Mouse (Mus musculus) 416B (cell line): Measurements from ENCODE around the gene Higd1b.
A peak's percentile ranks its signal among the peaks of the same experiment; 100 is the strongest.

Source experiments
- DNase-seq: peaks from one replicate; pipeline ENCODE4 v3.0.0; 2011; ENCODE audit warnings: low read depth

Gene Higd1b

DNA sequence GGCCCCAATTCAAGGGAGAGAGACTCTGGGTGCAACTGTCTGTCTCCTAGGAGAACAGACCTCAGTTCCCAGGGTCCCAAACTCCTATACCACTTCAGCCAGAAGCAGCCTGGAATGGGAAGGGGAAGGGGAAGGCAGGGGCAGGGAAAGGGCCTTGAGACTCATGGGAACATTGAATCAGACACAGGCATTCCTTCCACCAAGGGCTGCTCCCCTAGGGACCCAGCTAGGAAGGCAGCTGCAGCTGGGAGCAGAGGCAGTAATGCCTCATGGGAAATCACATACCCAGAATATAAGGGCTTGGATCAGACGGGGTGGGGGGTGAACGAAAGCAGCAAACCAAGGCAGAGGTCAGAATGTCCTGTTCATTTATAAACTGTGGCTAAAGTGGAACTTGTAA, 2.5 kb downstream of the Higd1b start:
- no peak for DNase-seq

DNA sequence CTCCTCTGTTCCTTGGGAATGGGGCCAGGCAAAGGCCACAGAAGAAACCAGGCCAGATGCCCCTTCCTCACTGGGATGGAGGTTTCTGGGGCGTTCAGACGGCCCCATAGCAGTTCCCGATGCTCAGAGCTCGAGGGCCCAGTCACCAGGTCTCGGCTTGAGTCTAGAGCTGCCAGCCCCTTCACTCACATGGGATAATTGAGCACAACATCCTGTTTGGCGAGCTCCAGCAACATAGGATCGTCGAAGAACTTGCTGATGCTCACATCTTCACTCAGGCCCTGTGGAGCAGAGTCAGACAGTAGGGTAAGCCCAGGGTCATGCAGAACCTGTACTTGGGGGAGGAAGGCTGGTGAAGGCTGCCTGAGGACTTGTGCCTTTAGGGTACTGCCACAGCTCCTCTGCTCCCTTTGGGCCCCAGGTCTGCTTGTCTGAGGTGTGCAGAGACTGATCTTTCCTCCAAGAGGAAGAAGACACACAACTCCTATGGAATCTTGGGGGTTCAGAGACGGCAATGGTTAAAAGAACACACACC, 3.0 kb downstream of the Higd1b start:
- no peak for DNase-seq

DNA sequence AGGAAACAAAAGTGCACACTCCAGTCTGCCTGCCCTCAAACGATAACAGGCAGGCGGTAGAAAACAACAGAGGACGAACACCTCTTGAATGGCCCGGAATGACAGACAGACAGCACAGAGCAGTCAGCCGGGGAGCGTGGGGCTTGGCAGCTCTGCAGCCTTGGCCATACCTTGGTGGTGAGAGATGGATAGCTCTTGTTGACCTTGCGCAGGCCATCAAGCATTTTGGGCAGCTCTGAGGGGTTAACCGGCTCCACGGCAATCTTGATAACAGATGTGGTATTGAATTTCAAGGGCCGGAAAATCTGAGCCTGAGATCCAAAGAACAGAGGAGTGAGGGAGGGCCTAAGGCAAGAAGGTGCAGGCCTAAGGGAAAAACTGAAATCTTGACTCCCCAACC, 10.3 kb downstream of the Higd1b start:
- DNase-seq, result no peak

DNA sequence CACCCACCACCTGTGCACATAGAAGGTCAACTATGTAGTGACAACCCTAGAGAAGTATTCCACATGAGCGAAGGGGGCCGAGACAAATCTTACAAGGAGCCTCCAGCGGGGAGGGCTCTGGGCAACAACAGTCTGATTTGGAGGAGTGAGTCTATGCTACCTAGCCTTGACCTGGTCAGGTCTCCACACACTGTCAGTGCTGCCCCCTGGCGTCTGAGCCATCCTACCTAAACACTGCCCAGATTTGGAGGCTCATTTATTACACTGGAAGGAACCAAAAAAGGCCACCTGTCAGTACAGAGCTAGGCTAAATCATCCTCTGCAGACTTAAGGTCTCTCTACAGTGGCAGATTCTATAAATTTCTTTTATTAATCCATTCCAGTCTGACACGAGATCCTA, 16.2 kb downstream of the Higd1b start:
- DNase-seq, result peak; percentile 37

DNA sequence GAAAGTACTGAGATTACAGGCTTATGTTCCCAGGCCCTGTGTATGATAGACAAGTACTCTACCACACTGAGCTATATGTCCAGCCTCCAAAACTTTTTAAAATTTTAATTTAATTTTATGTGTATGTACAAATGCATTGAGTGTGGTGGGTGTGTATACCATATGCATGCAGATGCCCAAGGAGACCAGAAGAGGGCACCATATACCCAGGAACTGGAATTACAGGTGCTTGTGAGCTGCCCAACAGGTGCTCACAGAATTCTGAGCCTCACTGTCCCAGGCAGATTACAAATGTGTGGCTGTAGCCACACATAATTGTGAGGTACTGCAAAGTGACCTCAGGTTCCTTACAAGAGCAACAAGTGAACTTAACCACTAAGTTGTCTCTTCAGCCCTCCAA, 18.1 kb downstream of the Higd1b start:
- peak; percentile 16 for DNase-seq

DNA sequence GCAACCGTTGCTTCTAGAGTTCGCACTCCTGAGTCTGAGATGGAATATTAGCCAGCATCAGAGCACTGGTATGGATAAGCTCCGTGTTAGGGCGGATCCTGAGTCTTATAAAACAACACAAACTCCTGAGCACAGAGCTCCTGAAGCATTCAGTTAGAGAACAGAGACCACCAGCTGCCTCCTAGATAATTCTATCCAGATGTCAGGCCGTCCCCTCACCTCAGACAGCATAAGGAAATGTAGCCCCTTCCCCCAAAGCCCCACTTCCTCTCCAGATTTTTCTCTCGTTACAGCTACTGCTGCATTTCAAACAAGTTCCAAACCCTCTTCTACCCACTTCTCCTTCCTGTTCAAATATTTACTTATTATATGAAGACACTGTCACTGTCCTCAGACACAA, 20.3 kb downstream of the Higd1b start:
- no peak for DNase-seq

DNA sequence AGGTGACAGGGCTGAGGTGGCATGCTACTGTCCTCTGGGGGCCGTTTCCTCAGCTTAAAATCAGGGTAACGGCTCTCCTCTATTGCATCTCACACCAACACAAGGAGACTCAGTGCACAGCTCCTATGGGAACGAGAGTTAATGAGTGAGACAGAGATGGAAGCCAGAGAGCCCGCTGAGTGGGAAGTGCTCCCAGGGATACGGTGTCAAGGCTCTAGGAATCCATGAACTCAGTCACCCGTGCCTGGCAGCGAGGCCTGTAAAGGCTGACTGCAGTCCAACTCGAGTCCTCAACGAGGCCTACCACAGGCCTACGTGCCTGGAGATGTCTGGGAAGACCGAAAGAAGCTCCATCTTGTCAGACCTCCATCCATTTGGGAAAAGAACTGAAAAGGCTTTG, 23.3 kb downstream of the Higd1b start:
- no peak for DNase-seq

DNA sequence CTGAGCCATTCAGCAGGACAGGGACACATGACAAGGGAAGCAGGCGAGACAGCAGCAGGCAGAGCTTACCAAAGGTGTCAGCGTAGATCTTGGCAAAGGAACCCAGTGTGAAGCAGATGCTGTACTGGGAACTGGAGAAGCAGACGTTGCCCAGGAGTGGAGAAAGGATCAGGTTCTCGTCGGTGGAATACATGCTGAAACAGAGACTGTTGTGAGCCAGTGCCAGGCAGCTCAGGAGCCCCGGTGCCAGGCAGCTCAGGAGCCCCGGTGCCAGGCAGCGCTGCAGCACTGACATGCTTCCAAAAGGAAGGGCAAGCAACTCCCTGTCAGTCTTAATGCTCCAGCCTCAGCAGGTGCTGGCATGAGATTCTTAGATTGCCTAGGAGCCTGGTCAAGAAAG, 24.3 kb downstream of the Higd1b start:
- DNase-seq, result no peak

DNA sequence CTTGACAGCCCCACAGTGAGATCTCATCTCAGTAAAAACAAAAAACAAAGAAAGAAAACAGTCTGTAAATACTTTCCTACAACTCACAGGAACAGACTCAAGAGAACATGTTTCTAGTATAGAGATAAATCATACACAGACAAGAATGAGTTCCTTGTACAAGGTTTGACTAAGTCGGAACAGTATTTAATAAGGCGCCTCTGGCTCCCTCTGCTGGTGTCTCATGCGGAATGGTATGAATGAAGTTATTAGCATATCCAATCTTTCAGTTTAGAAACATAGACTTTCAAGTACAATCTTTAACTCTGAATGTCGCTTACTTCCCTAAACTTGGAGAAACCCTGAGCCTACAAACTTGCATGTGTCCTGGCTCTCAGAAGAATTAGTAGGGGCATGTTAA, 28.6 kb downstream of the Higd1b start:
- DNase-seq, result peak; percentile 73

DNA sequence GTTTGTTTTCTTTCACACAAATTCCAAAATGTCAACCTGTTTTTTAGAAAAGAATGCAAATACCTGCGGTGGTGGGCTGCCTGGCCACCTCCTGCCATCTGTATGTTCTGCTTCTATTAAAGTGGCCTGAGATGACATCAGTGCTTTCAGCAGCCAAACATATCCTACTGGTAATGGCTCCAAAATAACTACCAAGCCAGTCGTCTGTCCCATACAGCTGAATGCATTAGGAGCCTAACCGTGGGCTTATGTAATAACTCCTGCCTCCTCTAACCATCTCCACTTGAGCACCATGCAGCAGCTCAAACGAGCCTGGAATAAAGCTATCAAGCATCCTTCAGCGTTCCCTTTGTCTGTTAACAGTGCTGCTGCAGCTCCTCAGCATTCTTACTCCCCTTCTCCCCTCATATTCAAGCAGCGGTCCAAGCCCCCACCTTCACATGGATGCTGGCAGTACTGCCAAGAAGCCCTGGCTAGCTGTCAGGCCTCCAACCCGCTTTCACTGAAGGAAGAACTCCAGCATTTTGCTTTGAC, 39.2 kb downstream of the Higd1b start:
- DNase-seq, result no peak

DNA sequence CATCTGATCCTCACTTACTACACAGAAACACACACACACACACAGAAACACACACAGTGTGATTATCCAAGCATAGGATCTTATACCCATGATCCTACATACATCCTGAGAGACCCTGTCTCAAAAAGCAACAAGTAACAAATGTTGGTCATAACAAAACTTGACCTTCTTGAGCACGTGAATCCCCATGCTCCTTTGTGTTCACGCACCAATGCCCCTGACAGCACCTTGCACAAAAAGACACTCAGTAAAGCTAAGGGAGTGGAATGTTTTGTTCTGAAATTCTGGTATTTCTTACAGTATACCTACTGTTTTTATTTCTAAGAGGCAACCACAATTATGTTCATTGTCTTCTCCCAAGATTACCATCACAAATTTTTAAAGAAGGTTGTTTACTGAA, 43.9 kb downstream of the Higd1b start:
- DNase-seq, result no peak

DNA sequence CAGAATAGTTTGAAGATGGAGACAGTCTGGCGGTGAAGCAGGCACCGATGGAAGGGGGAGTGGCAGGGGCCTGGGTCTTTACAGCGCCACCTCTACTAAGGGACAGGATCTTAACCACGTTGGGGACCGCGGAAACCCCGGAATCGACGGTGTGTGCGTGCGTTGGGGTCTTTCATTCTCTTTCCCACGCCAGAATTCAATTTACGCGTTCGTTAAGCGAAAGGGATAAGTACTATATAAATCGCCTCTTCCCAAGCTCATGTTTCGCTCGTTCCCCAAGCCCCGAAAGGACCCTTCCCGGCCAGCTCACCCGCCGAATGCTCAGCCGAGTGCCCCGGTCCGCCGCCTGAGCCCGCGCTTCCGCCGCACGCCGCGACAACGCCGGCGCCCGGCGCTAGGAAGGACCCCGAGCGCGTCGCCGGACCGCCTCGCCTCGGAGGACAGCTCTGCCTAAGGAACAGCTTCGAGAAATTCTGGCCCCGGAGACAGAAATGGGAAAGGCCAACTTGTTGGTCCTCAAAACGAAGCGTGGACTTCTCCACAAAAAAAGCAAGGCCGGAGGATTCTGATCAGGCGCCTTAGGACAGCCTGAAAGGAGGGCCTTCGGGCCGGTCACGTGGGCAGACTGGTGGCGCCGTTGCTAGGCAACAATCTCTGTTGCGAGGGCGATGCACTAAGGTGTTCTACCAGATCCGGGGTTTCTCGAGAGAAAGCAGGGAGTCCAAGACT, 45.1 kb downstream of the Higd1b start, which contains the start of the genes Eftud2 and Ccdc103:
Gene Eftud2 (minus strand): TSS at position 401 of the 729 bp plus-strand sequence.
Gene Ccdc103 (plus strand): TSS at position 620 of the 729 bp plus-strand sequence.
- peak; percentile 88 for DNase-seq

DNA sequence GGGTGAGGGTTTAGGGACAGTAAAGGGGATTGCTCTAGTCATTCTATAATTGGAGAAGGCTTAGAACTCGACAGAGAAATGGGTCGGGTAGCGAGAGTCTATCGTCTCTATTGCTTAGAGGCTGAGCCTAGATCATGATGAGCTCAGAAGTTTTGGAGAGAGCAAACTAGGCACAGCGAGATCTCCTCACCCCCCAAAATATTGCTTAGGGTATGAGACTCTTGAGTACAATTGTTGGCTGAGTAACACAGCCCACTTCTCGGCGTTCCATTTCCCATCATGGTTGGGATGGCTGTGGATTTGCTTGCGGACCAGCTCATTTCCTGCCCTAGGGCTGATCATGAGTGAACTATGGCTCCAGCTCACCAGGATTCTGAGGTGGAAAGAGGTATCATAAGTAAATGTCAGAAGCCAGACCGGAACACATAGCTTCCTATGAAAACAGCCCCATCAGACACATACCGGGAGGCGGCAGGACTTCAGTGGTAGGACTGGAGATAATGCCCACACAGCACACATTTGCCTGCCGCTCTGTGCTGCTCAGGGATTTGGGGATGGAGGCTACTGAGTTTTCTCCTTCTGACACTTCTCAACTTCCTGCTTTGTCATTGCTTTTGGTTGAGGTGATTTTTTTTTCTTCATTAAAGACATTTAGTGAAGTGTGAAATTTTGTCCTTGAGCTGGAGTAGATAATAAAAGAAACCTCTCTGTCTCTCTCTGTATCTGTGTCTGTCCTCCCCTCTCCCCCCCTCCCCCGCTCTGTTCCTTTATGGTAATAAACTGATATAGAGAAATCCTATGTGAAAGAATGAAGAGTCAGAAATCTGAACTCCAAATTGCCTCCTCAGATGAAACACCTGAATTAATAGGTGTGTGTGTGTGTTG, 45.9 kb downstream of the Higd1b start:
- no peak for DNase-seq

DNA sequence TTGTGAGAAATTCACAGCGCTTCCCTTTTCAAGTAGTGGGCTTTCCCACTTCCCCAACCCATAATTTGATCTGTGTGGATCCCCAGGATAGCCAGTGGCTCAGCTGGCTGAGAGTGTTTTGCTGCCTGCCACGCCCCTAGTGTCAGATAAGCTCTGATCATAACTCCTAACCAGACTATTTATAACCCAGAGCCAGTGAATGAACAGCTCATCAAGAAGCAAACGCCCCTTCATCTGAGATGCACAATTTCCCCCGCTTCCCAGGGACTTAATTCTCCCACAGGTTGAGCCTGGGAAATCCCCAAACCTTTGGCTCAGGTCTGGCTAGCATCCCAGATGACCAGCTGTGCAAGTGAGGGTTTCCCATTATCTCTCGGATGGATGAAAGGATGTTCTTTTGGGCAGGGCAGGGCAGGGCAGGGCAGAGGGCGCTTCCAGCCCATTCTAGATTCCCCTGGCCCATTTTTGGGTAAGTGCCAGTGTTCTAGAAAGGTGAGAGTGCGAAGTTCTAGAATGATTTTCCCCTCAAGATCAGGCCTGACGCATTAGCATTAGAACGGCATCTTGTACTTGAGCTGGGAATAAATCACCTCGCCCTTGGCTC, 49.1 kb downstream of the Higd1b start, which contains the start of gene Fam187a:
Gene Fam187a (plus strand): TSS at position 554 of the 604 bp plus-strand sequence.
- DNase-seq, result no peak

DNA sequence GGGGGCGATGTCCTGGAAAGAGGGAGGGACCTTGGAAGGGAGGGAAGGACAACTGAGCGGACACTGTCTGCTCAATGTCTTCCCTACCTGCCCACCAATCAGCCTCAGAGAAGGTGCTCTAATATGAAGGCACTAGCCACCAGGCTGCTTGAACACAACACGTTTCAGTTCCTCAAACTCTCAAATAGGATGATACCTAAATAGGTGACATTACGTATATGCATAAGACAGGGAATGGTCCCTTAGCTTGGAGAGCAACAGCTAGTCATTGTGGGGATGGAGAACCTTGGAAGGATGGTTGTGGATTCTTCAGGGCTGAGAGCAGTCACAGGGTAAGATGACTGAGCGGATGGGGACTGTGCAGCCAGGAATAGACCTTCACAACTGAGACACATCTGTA, 51.8 kb downstream of the Higd1b start:
- no peak for DNase-seq
